Mouse (Mus musculus) bone marrow macrophage, adult 2 months (primary cell): ENCODE measurements around the gene Rpl27.

Source experiments
- CTCF ChIP-seq: IDR thresholded peaks from 2 replicates; pipeline ENCODE4 v1.5.1; 2012; ENCODE audit warnings: low read depth, mild to moderate bottlenecking, low read length, moderate library complexity
- POLR2A ChIP-seq: IDR thresholded peaks from 2 replicates; pipeline ENCODE4 v1.6.1; 2012; ENCODE audit warnings: mild to moderate bottlenecking, low read depth, low read length, borderline replicate concordance

- TF ChIP-seq CTCF = no peak
- TF ChIP-seq POLR2A = no peak
These were observed 6.8 kb downstream of the Rpl27 start for GRCm38 (mm10) chr11:101448899-101449298.
